Mouse (Mus musculus) frontal cortex, adult (tissue): ENCODE measurements around the gene BC049715.

Experiments
- ATAC-seq: cut with Nextera tagmentation; 2 replicates; pipeline ENCODE4 v1.9.2; 2017; ENCODE audit warnings: mild to moderate bottlenecking, moderate library complexity, mixed read lengths; ENCODE audit not compliant: low TSS enrichment

BC049715 gene

GRCm38 (mm10) chr6:136808014-136808417 is 19.4 kb upstream of the BC049715 start, which contains the start of gene H2afj:
H2afj (plus strand) TSS chr6:136808244.
- ATAC-seq, result peak; percentile 76

- ATAC-seq, result peak; percentile 34
Observed at GRCm38 (mm10) chr6:136808631-136809046, 18.8 kb upstream of the BC049715 start.

GRCm38 (mm10) chr6:136809077-136809476 is 18.3 kb upstream of the BC049715 start:
- ATAC-seq, result no peak

- ATAC-seq, result no peak
Observed at GRCm38 (mm10) chr6:136809673-136810072, 17.8 kb upstream of the BC049715 start.

- no peak for ATAC-seq
Observed at GRCm38 (mm10) chr6:136811196-136811595, 16.2 kb upstream of the BC049715 start.

- peak; percentile 32 for ATAC-seq
Observed at GRCm38 (mm10) chr6:136813117-136813516, 14.3 kb upstream of the BC049715 start.

GRCm38 (mm10) chr6:136815381-136815780 is 12.0 kb upstream of the BC049715 start:
- ATAC-seq, result no peak

GRCm38 (mm10) chr6:136816826-136817225 is 10.6 kb upstream of the BC049715 start:
- ATAC-seq, result no peak

GRCm38 (mm10) chr6:136817549-136817948 is 9.9 kb upstream of the BC049715 start:
- ATAC-seq, result peak; percentile 88

- no peak for ATAC-seq
Observed at GRCm38 (mm10) chr6:136820381-136820780, 7.0 kb upstream of the BC049715 start.

GRCm38 (mm10) chr6:136821086-136821485 is 6.3 kb upstream of the BC049715 start:
- no peak for ATAC-seq

- ATAC-seq, result no peak
Observed at GRCm38 (mm10) chr6:136824987-136825386, 2.4 kb upstream of the BC049715 start.

GRCm38 (mm10) chr6:136827116-136827515 is 310 bp upstream of the BC049715 start:
- ATAC-seq, result no peak

GRCm38 (mm10) chr6:136827881-136828561 is 595 bp downstream of the BC049715 start, which contains the start of gene Wbp11:
Wbp11 (minus strand) TSS chr6:136828233.
- peak; percentile 100 for ATAC-seq

GRCm38 (mm10) chr6:136828681-136829080 is 1.3 kb downstream of the BC049715 start:
- no peak for ATAC-seq

GRCm38 (mm10) chr6:136831712-136832111 is 4.3 kb downstream of the BC049715 start:
- ATAC-seq, result no peak

GRCm38 (mm10) chr6:136835352-136835751 is 7.9 kb downstream of the BC049715 start, which contains the start of gene Smco3:
Smco3 (minus strand) TSS chr6:136835452.
- ATAC-seq, result peak; percentile 21; the same call in 1 of the 2 replicates

GRCm38 (mm10) chr6:136837323-136837722 is 9.9 kb downstream of the BC049715 start:
- ATAC-seq, result no peak

GRCm38 (mm10) chr6:136844903-136845302 is 17.5 kb downstream of the BC049715 start:
- ATAC-seq, result peak; percentile 41; the same call in 1 of the 2 replicates

- ATAC-seq, result peak; percentile 77
Observed at GRCm38 (mm10) chr6:136845706-136846480, 18.5 kb downstream of the BC049715 start.

- no peak for ATAC-seq
Observed at GRCm38 (mm10) chr6:136847267-136847666, 19.8 kb downstream of the BC049715 start.

GRCm38 (mm10) chr6:136847790-136848189 is 20.4 kb downstream of the BC049715 start:
- peak; percentile 78 for ATAC-seq

GRCm38 (mm10) chr6:136848399-136848798 is 21.0 kb downstream of the BC049715 start:
- no peak for ATAC-seq
